Mouse (Mus musculus): ENCODE data around the gene Mmp24. TPM values are rescaled to one million over a fixed set of nuclear protein-coding genes. Genes with fewer than 3 reads are reported as not detected.

The Mmp24 gene
- total and polyA plus RNA-seq, 2 experiments from 2014 or later = 17.0 to 128 TPM

DNA sequence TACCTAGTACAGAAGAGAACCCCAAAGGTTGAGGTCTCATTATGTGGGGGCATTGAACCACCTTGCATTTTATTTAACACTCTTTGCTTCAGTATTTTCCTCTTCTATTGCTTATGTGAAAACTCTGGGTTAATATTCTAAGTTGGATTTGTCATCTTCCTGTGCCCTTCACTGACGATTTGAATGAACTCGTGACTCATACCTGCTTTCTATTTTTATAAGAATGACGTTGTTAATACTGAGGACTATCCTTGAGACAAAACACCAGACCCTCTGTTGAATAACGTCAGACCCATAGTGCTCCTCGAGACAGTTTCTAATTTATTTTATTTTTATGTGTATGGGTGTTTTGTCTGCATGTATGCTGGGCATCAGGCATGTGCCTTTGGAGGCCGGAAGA is 38.2 kb upstream of the Mmp24 start:
- DNase-seq (no peak), ATAC-seq (no peak)
- H3K4me2 ChIP-seq (ENCODE audit: low read depth) = no peak overlapping the region
- H3K27me3 ChIP-seq (ENCODE audit: insufficient read depth, low read length) = no peaks in the 10 kb centered on the region
- TF ChIP-seq CTCF (IDR thresholded peaks at IDR 0.05; ENCODE audit: low read depth) = no peak
- no peak overlapping the region for H3K27ac ChIP-seq (ENCODE audit: low read depth, low read length)
- no peak overlapping the region for H3K4me3 ChIP-seq (ENCODE audit: low read depth, low read length)
- H3K9me3 ChIP-seq (ENCODE audit: low read length) = no peaks in the 10 kb centered on the region
- no peaks in the 10 kb centered on the region for H3K36me3 ChIP-seq (ENCODE audit: insufficient read depth)
- H3K4me1 ChIP-seq (ENCODE audit: insufficient read depth) = no peaks in the 10 kb centered on the region
- WGBS = 80% methylated on average over 6 of the region's 6 CpGs
- no peak overlapping the region for H3K9ac ChIP-seq

DNA sequence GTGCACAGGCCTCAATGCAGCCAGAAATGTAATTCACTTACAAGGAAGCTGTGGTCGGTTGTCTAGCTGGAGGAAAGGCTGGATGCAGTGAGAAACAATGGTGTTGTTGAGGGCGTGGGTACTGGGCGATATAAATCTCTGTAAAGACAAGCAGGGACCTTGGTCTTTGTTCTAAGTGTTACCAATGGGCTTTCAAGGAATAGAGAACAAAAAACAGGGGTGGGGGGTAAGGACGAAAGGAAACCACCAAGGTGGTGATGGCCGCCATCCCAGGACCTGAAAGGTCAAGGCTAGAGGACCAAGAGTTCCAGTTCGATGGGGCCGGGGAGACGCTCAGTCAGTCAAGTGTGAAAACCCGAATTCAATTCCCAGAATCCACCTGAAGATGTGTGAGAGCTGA is 37.3 kb upstream of the Mmp24 start:
- Histone ChIP-seq H3K27me3 (ENCODE audit: insufficient read depth, low read length) (no peaks in the 10 kb centered on the region), H3K4me2 (ENCODE audit: low read depth) (no peak overlapping the region), H3K36me3 (ENCODE audit: insufficient read depth) (no peaks in the 10 kb centered on the region), H3K9me3 (ENCODE audit: low read length) (no peaks in the 10 kb centered on the region), H3K4me1 (ENCODE audit: insufficient read depth) (no peaks in the 10 kb centered on the region), H3K9ac (no peak overlapping the region), H3K4me3 (ENCODE audit: low read depth, low read length) (no peak overlapping the region), H3K27ac (ENCODE audit: low read depth, low read length) (no peak overlapping the region)
- WGBS = 70% methylated on average over 9 of the region's 9 CpGs
- no peak for TF ChIP-seq CTCF (IDR thresholded peaks at IDR 0.05; ENCODE audit: low read depth)
- ATAC-seq (no peak), DNase-seq (no peak)

DNA sequence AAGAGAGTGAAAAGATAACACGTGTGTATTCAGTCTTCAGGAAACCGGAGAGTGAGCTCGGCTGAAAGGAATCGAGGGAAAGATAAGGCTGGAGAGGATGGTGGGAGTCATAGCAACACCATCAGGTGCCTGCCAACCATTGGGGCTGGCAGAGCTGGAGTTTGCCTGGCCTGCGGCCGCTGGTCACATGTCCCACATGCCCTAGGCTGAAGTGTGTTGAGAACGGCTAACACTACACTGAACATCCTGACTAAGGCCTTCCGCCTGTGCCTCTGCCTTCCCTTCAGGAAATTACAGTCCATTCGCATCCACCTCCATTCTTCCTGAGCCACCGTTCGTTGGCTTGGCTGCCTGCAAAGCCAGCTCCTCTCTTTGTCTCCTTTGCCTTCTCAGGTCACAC is 32.9 kb upstream of the Mmp24 start:
- no peaks in the 10 kb centered on the region for H3K4me1 ChIP-seq (ENCODE audit: insufficient read depth)
- H3K9me3 ChIP-seq (ENCODE audit: low read length) = no peaks in the 10 kb centered on the region
- H3K27me3 ChIP-seq (ENCODE audit: insufficient read depth, low read length) = no peaks in the 10 kb centered on the region
- no peak overlapping the region for H3K27ac ChIP-seq (ENCODE audit: low read depth, low read length)
- H3K4me3 ChIP-seq (ENCODE audit: low read depth, low read length) = no peak overlapping the region
- WGBS = 80% methylated on average over 11 of the region's 11 CpGs
- no peak for TF ChIP-seq CTCF (IDR thresholded peaks at IDR 0.05; ENCODE audit: low read depth)
- DNase-seq = no peak
- H3K4me2 ChIP-seq (ENCODE audit: low read depth) = no peak overlapping the region
- H3K36me3 ChIP-seq (ENCODE audit: insufficient read depth) = no peaks in the 10 kb centered on the region
- ATAC-seq = no peak
- no peak overlapping the region for H3K9ac ChIP-seq

DNA sequence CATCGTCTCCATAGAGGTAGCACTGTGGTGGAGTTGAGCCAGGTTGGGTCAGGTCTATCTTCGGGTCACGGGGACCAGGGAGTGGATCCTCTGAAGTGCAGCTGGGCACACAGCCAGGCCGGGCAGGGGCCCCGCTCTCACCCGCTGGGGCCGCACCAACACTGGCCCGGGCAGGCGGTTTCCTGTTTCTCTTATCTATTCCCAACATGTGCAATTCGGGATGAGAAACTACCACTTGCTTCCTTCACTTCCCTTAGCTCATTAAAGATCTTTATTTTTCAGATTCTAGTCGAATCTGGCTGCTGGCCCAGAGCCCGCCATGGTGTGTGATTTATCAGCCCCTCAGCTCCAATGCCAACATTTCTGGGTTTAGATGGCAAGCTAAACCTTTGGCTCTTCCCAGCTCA is 32.2 kb upstream of the Mmp24 start:
- H3K9ac ChIP-seq = no peak overlapping the region
- WGBS = 66% methylated on average over 12 of the region's 12 CpGs
- ATAC-seq (no peak), DNase-seq (no peak)
- H3K27me3 ChIP-seq (ENCODE audit: insufficient read depth, low read length) = no peaks in the 10 kb centered on the region
- TF ChIP-seq CTCF (IDR thresholded peaks at IDR 0.05; ENCODE audit: low read depth) = no peak
- no peak overlapping the region for H3K27ac ChIP-seq (ENCODE audit: low read depth, low read length)
- no peak overlapping the region for H3K4me3 ChIP-seq (ENCODE audit: low read depth, low read length)
- no peaks in the 10 kb centered on the region for H3K9me3 ChIP-seq (ENCODE audit: low read length)
- no peaks in the 10 kb centered on the region for H3K4me1 ChIP-seq (ENCODE audit: insufficient read depth)
- H3K36me3 ChIP-seq (ENCODE audit: insufficient read depth) = no peaks in the 10 kb centered on the region
- H3K4me2 ChIP-seq (ENCODE audit: low read depth) = no peak overlapping the region

DNA sequence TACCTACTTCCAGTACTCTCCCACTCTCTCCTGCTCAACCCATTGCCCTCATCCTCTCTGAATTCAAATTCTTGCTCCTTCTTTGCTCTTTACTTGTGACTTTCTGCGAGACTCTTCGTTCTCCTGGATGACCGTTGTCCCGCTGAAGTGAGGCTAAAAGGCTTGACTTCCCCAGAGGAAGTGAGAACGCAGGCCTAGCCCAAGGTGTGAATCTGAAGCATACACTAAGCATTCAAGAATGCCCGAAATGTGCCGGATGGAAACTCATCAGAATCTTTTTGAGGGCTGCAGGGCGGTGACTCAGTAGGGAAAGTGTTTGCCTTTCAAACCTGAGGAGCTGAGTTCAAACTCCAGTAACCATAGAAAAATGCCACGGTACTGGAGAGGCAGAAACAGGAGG is 31.8 kb upstream of the Mmp24 start:
- ATAC-seq = no peak
- no peak overlapping the region for H3K4me3 ChIP-seq (ENCODE audit: low read depth, low read length)
- no peak for DNase-seq
- H3K9ac ChIP-seq = no peak overlapping the region
- H3K36me3 ChIP-seq (ENCODE audit: insufficient read depth) = no peaks in the 10 kb centered on the region
- no peak overlapping the region for H3K27ac ChIP-seq (ENCODE audit: low read depth, low read length)
- no peak overlapping the region for H3K4me2 ChIP-seq (ENCODE audit: low read depth)
- WGBS = 85% methylated on average over 9 of the region's 9 CpGs
- H3K9me3 ChIP-seq (ENCODE audit: low read length) = no peaks in the 10 kb centered on the region
- no peaks in the 10 kb centered on the region for H3K4me1 ChIP-seq (ENCODE audit: insufficient read depth)
- no peak for TF ChIP-seq CTCF (IDR thresholded peaks at IDR 0.05; ENCODE audit: low read depth)
- no peaks in the 10 kb centered on the region for H3K27me3 ChIP-seq (ENCODE audit: insufficient read depth, low read length)

DNA sequence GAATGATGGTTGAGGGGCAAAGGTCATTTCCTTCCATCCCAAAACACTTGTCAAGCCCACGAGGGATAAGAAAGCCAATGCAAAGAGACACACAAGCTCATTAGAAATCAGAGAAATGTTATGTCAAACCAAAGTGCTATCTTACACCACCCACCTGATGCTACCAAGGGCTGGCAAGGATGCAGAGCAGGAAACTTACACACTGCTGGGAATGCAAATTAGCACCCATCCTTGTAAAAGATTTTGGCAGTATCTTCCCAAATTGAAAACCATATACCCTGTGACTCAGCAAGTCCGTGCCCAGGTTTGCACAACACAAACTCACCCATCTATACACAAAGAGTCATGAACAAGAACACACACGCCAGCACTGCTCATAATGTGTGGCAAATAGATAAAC is 29.7 kb upstream of the Mmp24 start:
- no peak overlapping the region for H3K4me2 ChIP-seq (ENCODE audit: low read depth)
- H3K36me3 ChIP-seq (ENCODE audit: insufficient read depth) = no peaks in the 10 kb centered on the region
- WGBS = 64% methylated on average over 3 of the region's 3 CpGs
- no peak overlapping the region for H3K9ac ChIP-seq
- H3K27ac ChIP-seq (ENCODE audit: low read depth, low read length) = no peak overlapping the region
- H3K27me3 ChIP-seq (ENCODE audit: insufficient read depth, low read length) = no peaks in the 10 kb centered on the region
- TF ChIP-seq CTCF (IDR thresholded peaks at IDR 0.05; ENCODE audit: low read depth) = no peak
- H3K9me3 ChIP-seq (ENCODE audit: low read length) = no peaks in the 10 kb centered on the region
- H3K4me1 ChIP-seq (ENCODE audit: insufficient read depth) = no peaks in the 10 kb centered on the region
- DNase-seq (no peak), ATAC-seq (no peak)
- H3K4me3 ChIP-seq (ENCODE audit: low read depth, low read length) = no peak overlapping the region

DNA sequence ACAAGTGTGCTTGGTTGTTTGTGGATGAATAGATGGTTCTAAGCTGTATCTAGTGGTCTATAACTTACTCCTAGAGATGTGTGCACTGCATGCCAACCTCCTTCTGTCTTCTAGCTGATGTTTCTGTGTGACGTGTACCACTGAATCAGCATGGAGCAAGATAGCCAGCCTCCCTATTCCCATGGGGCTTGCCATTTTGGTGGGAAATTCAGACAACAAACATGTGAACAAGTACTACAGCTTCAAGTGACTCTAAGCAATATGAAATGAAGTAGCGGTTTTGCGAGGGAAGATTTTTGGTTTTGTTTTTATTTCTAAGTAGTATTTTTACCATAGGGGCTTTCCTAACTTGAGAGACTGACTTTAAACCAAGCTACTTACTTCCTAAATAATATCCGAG is 25.7 kb upstream of the Mmp24 start:
- 88% methylated on average over 4 of the region's 4 CpGs for WGBS
- no peak overlapping the region for H3K9ac ChIP-seq
- no peaks in the 10 kb centered on the region for H3K27me3 ChIP-seq (ENCODE audit: insufficient read depth, low read length)
- H3K4me1 ChIP-seq (ENCODE audit: insufficient read depth) = no peaks in the 10 kb centered on the region
- H3K9me3 ChIP-seq (ENCODE audit: low read length) = no peaks in the 10 kb centered on the region
- no peak for DNase-seq
- no peak for TF ChIP-seq CTCF (IDR thresholded peaks at IDR 0.05; ENCODE audit: low read depth)
- H3K27ac ChIP-seq (ENCODE audit: low read depth, low read length) = no peak overlapping the region
- H3K4me3 ChIP-seq (ENCODE audit: low read depth, low read length) = no peak overlapping the region
- ATAC-seq = no peak
- no peak overlapping the region for H3K4me2 ChIP-seq (ENCODE audit: low read depth)
- no peaks in the 10 kb centered on the region for H3K36me3 ChIP-seq (ENCODE audit: insufficient read depth)

All from forebrain, postnatal 0 days (tissue).